Mouse (Mus musculus): Measurements from ENCODE around the gene Zfp108.

- TF ChIP-seq CTCF (IDR thresholded peaks at IDR 0.05; ENCODE audit: low read depth, low read length) (no peak), GATA1 (IDR thresholded peaks at IDR 0.05; ENCODE audit: borderline replicate concordance, low read length) (no peak), POLR2AphosphoS5 (IDR thresholded peaks at IDR 0.05; ENCODE audit: insufficient replicate concordance, low read depth, low read length) (no peak), TAL1 (conservative IDR thresholded peaks at IDR 0.05; ENCODE audit: low read depth, low read length) (no peak), GATA2 (IDR thresholded peaks at IDR 0.05; ENCODE audit: borderline replicate concordance, low read depth, low read length) (no peak)
Measured at GRCm38 (mm10) chr7:24254633-24255474, at the start of gene Zfp108.
